Mouse (Mus musculus) heart, adult 18-20 months (tissue): Measurements from ENCODE around the gene Esrrg. TPM values are rescaled to one million over a fixed set of nuclear protein-coding genes. Genes with fewer than 3 reads are reported as not detected.

ENCODE experiments used
- DNase-seq, 2 experiments: peaks; one replicate each; pipeline ENCODE4 v3.0.0; 2021 to 2022; ENCODE audit warnings: mixed read lengths in 1 of 2
- total RNA-seq, 2 experiments: library from RNA; stranded (reverse); gene quantifications; 2 replicates each; pipeline ENCODE4 v1.2.3; 2021

Gene Esrrg
- total RNA-seq, 2 experiments from 2014 or later, result 45.3 to 57.9 TPM

- DNase-seq, result peak; percentile 67 to 77
These were observed 389.2 kb downstream of the Esrrg start for GRCm38 (mm10) chr1:187997584-187998338.

GRCm38 (mm10) chr1:187999121-187999520 lies 390.5 kb downstream of the Esrrg start:
- no peak for DNase-seq

- no peak for DNase-seq
These were observed 391.6 kb downstream of the Esrrg start for GRCm38 (mm10) chr1:188000189-188000588.

GRCm38 (mm10) chr1:188006820-188007491 lies 398.4 kb downstream of the Esrrg start:
- DNase-seq, result no peak

- no peak for DNase-seq
These were observed 399.9 kb downstream of the Esrrg start for GRCm38 (mm10) chr1:188008476-188008875.

- no peak for DNase-seq
These were observed 401.3 kb downstream of the Esrrg start for GRCm38 (mm10) chr1:188009868-188010267.

- DNase-seq, result peak; percentile 60 to 61
These were observed 402.3 kb downstream of the Esrrg start for GRCm38 (mm10) chr1:188010860-188011259.

GRCm38 (mm10) chr1:188014411-188014810 lies 405.8 kb downstream of the Esrrg start:
- no peak for DNase-seq

- DNase-seq, result peak; percentile 33 to 35
These were observed 409.6 kb downstream of the Esrrg start for GRCm38 (mm10) chr1:188017956-188018862.

- no peak for DNase-seq
These were observed 420.6 kb downstream of the Esrrg start for GRCm38 (mm10) chr1:188029205-188029604.

GRCm38 (mm10) chr1:188030116-188030515 lies 421.5 kb downstream of the Esrrg start:
- no peak for DNase-seq

- DNase-seq, result no peak
These were observed 422.7 kb downstream of the Esrrg start for GRCm38 (mm10) chr1:188031276-188031675.

- DNase-seq, result no peak
These were observed 427.4 kb downstream of the Esrrg start for GRCm38 (mm10) chr1:188035957-188036356.

- DNase-seq, result no peak
These were observed 438.1 kb downstream of the Esrrg start for GRCm38 (mm10) chr1:188046691-188047121.

- no peak for DNase-seq
These were observed 438.6 kb downstream of the Esrrg start for GRCm38 (mm10) chr1:188047148-188047547.

- DNase-seq, result peak; percentile 14 to 33
These were observed 447.3 kb downstream of the Esrrg start for GRCm38 (mm10) chr1:188055888-188056287.

- DNase-seq, result peak in 1 of 2 experiments; percentile 5
These were observed 449.3 kb downstream of the Esrrg start for GRCm38 (mm10) chr1:188057892-188058291.

- DNase-seq, result no peak
These were observed 450.4 kb downstream of the Esrrg start for GRCm38 (mm10) chr1:188059006-188059405.

GRCm38 (mm10) chr1:188060493-188060892 lies 451.9 kb downstream of the Esrrg start:
- DNase-seq, result no peak

GRCm38 (mm10) chr1:188068833-188069232 lies 460.2 kb downstream of the Esrrg start:
- DNase-seq, result no peak

- no peak for DNase-seq
These were observed 461.3 kb downstream of the Esrrg start for GRCm38 (mm10) chr1:188069849-188070248.

- DNase-seq, result peak in 1 of 2 experiments; percentile 9
These were observed 469.1 kb downstream of the Esrrg start for GRCm38 (mm10) chr1:188077561-188078195.
